Mouse (Mus musculus): Measurements from ENCODE around the gene Ppargc1a.

DNA sequence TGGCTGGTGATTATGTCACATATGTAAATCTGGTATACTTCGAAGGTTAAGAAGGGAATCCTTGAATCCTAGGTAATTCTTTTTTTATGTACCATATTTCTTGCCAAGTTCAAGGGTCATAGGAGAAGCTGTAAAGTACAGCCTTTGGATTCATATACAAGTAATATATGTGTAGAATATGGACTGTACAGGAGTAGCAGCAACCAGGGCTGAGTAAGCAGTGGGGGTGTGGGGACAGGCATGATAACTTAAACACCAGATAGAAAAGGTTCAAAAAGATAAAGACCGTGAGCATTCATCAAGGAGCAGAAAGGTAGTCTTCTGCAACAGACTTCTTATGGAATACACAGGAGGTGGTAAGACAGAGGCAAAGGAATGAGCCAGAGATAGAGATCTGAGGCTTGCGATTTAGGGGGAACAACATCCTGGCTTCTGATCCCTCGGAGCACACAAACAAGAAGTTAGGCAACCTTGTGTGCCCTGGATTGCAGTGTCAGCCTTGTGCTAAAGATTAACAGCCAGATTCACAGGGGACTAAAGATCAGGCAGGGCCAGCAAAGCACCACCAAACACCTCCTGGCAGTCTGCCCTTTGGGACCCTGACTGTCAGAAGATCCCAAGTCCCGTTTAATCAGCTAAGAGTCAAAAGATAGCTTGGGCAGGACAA, 39.9 kb downstream of the Ppargc1a start:
- no peak for TF ChIP-seq CTCF (IDR thresholded peaks at IDR 0.05; ENCODE audit: borderline replicate concordance, control insufficient read depth, extremely low read depth, insufficient read depth, low read length, poor library complexity)
- no peak for TF ChIP-seq POLR2A (IDR thresholded peaks at IDR 0.05; ENCODE audit: control insufficient read depth, extremely low read depth, insufficient read depth, low read length, poor library complexity)

Data from thymus, adult 2 months (tissue).